Mouse (Mus musculus) kidney, postnatal 4 days (tissue): ENCODE data around the gene Fcho1.
A peak's percentile ranks its signal among the peaks of the same experiment; 100 is the strongest.
"Not testable (repeated sequence)": the region's sequence is repeated elsewhere in the genome, so short reads cannot be mapped to it uniquely, and the experiment has no call there.

ENCODE experiments used
- DNase-seq, 2 experiments: peaks; one replicate each; pipeline ENCODE4 v3.0.0; 2021; ENCODE audit warnings: mixed read lengths in 2 of 2

The Fcho1 gene

GRCm38 (mm10) chr8:71725122-71725924 is at the start of gene Fcho1:
Gene Fcho1 (minus strand): TSS chr8:71725716.
- DNase-seq, result peak; percentile 85 to 90

DNA sequence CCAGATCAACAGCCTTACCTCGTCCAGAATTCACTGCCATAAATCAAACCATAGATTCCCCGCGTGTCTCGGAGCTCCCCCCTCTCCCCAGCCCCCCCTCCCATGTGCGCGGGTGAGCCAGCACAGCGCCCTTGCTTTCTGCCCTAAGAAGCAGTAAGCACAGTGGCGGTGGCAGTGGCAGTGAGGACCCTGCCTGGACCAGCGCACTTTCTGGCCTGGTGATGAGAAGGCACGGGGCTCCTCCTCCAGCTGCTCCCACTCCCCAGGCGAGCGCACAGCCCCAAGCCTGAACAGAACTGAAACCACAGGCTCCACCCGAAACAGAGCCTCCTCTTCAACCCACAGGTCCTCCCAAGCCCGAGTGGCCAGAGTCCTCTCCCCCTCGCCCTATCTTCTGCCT is 45.8 kb upstream of the Fcho1 start:
- DNase-seq, result no peak

- no peak for DNase-seq
Measured at GRCm38 (mm10) chr8:71758816-71759215, 33.3 kb upstream of the Fcho1 start.

DNA sequence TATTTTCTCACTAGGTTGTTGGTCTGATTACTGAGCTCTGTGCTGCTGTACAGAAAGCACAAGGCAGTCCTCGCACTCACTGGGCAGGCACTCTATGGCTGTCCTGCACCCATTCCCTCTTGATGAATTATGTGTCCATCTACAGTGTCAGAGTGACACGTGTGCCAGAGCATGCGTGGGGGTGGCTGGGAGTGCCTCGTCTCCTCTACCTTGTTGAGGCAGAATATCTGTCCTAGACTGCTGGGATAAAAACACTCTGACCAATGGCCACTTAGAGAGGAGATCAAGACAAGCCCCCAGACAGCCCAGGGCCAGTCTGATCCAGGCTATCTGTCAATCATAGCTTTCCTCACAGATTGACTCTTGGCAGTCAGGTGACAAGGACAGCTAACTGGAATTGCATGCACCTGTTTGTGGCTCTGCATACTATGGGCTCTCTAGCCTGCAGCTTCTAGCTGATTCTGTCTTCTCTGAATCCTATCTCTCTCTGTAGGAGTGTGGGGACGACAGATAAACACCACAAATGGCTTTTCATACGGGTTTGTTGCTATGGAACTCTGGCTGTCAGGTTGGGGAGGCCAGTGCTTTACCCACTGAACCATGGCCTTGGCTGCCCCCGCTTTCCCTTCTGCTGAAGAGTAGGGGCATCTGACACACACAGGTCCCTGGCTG is 27.5 kb upstream of the Fcho1 start:
- DNase-seq, result peak in 1 of 2 experiments; percentile 31

GRCm38 (mm10) chr8:71752263-71752662 is 26.7 kb upstream of the Fcho1 start:
- not testable (repeated sequence) for DNase-seq

DNA sequence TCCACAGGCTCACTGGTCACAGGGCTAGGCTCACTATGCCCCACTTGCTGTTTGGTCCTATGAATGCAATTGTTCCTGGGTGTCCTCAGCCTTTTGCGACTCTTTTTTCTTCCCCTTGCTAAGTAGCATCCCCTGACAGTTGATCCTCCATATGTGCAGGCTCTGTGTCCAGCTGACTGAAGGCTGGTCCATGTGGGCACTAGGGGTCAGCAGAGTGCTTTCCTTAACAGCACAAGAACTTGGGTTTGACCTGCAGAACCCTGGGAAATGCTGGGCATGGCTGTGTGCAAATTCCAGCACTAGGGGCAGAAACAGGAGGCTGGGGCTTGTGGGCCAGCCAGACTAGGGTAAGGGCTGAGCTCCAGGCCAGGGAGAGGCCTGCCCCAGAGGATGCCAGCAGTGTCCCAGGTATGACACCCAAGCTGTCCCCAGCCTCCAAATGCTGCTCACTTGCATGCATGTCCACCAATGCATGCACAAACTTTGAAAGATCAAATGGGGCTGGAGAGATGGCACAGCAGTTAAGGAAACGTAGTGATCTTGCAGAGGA is 25.9 kb upstream of the Fcho1 start:
- peak; percentile 75 to 79 for DNase-seq

- not testable (repeated sequence) for DNase-seq
Measured at GRCm38 (mm10) chr8:71749321-71750075, 24.0 kb upstream of the Fcho1 start.

- DNase-seq, result not testable (repeated sequence)
Measured at GRCm38 (mm10) chr8:71747082-71747481, 21.6 kb upstream of the Fcho1 start.

- no peak for DNase-seq
Measured at GRCm38 (mm10) chr8:71745322-71745721, 19.8 kb upstream of the Fcho1 start.

DNA sequence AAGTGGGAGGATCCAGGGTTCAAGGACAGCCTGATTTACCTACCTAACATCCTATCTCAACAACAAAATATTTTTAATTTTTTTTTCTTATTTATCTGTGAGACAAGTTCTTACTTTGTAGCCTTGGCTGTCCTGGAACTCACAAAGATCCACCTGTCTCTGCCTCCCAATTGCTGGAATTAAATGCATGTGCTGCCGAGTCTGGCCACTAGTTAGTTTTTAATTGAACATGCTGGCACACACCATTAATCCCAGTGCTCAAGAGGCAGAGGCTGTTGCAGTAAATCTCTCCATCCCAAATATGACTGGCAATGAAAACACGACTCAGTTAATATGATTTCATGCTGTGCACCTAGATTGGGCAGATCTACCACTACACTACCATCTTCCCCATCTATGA is 17.3 kb upstream of the Fcho1 start:
- no peak for DNase-seq

DNA sequence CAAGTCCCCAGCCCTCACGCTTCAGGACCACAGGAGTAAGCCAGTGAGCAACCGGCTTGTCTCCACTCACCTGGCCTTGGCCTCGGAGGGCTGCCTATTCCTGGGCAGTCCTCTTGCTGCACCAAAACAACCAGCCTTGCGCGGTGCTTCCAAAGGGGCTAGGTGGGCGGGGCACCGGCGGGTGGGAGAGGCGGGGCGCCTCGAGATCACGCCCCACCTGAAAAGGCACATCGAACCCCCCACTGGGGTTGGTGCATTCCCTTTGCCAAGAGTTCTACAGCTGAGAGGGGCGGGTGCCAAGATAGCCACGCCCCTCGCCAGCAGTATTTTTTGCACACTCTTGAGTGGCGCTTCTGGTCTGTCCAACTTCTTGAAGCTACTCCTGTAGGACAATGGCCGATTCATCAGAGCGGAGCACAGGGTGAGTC is 16.2 kb upstream of the Fcho1 start:
- DNase-seq, result peak; percentile 53 to 64

DNA sequence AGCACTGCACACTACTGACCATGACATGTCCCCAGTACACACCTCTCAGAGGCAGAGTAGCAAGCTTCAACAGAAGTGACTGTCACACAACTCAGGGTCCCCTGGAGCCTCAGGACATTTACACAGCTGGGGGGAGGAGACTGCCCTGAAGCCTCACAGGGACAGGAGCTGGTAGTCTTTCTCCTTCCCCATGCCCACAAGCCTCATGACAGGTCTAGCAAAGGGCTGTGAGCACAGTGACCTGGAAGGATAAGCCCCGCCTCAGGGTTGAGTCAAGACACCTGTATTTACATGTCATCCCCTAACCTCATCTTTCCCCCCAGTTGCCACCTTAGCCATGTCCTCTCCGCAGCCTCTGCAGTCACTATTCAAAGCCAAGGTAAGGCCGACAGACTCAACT is 15.7 kb upstream of the Fcho1 start:
- no peak for DNase-seq

DNA sequence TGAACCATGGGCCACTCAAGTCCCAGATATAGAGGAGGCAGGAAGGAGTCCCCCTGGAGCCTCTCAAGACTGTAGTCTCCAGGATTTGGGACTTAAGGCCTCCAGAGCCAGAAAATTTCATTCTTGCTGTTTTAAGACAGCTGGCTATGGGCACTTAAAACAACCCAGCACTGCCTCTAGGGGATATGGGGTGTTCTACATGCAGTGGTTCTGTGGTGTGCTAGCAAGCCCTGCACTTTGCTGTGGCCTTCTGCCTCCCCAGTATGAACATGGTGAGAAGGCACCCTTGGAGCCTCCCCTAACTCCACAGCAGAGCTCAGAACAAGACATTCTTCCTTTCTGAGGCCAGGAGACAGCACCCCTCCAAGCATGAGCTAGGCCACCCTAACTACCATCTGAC is 12.8 kb upstream of the Fcho1 start:
- not testable (repeated sequence) for DNase-seq

DNA sequence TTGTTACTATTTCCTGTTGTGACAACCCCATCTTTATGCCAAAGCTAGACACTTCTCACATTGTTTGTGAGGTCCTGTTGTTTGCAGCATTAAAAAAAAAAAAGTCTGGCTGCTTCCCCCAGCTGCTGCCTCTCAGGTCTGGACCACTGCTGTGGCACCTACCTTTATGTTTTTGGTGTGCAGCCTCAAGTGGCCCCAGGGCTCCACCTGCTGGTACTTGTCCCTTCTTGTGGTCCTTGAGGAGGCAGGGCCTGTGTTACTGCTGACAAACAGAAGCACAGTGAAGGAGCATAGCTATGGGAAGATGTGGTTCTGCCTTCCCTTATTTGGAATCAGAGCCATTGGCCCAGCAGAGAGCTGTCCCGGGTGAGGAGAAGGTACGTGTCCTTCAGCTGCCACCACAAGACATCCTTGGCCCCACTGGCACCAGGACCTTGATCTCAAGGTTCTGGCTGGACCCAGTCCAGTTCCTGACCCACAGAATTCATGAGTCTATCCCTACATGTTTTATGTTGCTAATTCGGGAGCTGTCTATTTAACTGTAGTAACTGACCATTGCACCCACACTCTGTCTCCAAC is 6.2 kb upstream of the Fcho1 start:
- peak; percentile 76 to 80 for DNase-seq

- no peak for DNase-seq
Measured at GRCm38 (mm10) chr8:71728826-71729620, 3.5 kb upstream of the Fcho1 start.

GRCm38 (mm10) chr8:71728240-71728785 is 2.8 kb upstream of the Fcho1 start:
- peak; percentile 53 to 66 for DNase-seq

- no peak for DNase-seq
Measured at GRCm38 (mm10) chr8:71724389-71724788, 1.1 kb downstream of the Fcho1 start.

DNA sequence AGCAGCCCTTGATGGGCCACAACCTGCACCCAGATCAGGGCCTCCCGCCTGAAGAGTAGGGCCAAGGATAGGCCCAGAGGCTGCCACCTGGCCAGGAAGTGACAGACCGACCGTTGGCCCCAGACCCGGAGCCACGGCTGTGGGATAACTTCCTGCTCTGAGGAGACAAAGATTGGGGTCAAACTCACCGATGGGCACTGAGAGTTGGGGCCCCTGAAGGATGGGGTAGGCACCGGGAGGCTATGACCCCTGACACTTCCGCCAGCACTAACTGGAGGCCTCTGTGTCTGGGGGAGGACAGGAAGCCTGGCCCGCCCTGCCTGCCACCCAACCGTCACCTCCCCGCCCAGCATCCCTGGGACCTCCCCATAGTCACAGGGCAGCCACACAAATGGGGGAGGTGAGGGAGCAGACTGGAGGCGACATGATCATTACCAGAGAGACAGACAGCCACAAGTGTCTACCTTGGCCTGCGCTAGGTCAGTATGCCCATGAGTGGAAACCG is 2.4 kb downstream of the Fcho1 start:
- no peak for DNase-seq

DNA sequence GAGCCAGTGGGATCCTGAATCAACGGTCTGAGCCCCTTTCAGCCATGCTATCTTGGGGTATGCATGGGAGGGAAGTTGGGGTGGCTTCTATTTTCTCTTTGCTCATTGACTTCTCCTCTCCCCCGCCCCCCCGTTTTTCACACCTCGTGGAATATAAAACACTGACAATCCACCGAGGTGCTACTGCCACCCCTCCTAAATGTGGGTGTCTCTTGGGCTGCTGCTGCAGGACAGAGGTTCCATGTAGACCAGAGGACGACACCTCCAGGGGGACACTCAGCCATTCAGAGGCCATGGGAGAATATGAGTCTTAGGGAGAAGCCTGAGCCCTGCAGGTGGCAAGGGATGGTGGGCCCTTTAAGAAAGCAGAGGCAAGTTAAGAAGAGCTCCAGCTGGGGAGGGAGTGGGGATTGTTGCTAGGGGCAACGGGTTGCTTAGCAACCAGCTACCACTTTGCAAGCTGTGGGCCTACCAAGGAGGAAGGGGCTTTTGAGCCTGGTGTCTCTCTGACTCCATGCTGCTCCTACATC is 5.5 kb downstream of the Fcho1 start:
- peak; percentile 43 to 53 for DNase-seq

GRCm38 (mm10) chr8:71719218-71719617 is 6.3 kb downstream of the Fcho1 start:
- DNase-seq, result no peak

- DNase-seq, result no peak
Measured at GRCm38 (mm10) chr8:71718252-71718651, 7.3 kb downstream of the Fcho1 start.
